Mouse (Mus musculus) CH12F3 (cell line): Measurements from ENCODE around the gene Urb2.

Experiments
- in situ Hi-C: fragments of 300-500 bp; cut with MboI; formaldehyde crosslinking; loops from 2 replicates; pipeline ENCODE4 v1.14.3; 2020; ENCODE audit warnings: low sequenced_read_pairs

Urb2 gene

GRCm38 (mm10) chr8:124021237-124022227, at the start of gene Urb2, which contains the start of gene Taf5l:
Gene Urb2 (plus strand): TSS chr8:124021508.
Gene Taf5l (minus strand): TSS chr8:124021397.
- in situ Hi-C loops = no loop called here

GRCm38 (mm10) chr8:123973495-123973894, 47.8 kb upstream of the Urb2 start:
- in situ Hi-C loops = no loop called here

- in situ Hi-C loops = no loop called here
These were observed 43.8 kb upstream of the Urb2 start for GRCm38 (mm10) chr8:123977499-123977898.

GRCm38 (mm10) chr8:123978166-123978838, 43.0 kb upstream of the Urb2 start:
- in situ Hi-C loops = no loop called here

GRCm38 (mm10) chr8:123978926-123979325, 42.4 kb upstream of the Urb2 start:
- in situ Hi-C loops = no loop called here

- in situ Hi-C loops = no loop called here
These were observed 41.1 kb upstream of the Urb2 start for GRCm38 (mm10) chr8:123980239-123980638.

- in situ Hi-C loops = no loop called here
These were observed 39.6 kb upstream of the Urb2 start for GRCm38 (mm10) chr8:123981674-123982073.

- in situ Hi-C loops = no loop called here
These were observed 39.0 kb upstream of the Urb2 start for GRCm38 (mm10) chr8:123982291-123982793.

- in situ Hi-C loops = no loop called here
These were observed 38.4 kb upstream of the Urb2 start, which contains the start of gene Abcb10 for GRCm38 (mm10) chr8:123982826-123983400. Gene Abcb10 (minus strand): TSS chr8:123983122.

- in situ Hi-C loops = no loop called here
These were observed 32.7 kb upstream of the Urb2 start for GRCm38 (mm10) chr8:123988605-123989038.

GRCm38 (mm10) chr8:123989128-123989527, 32.2 kb upstream of the Urb2 start:
- in situ Hi-C loops = no loop called here

- in situ Hi-C loops = no loop called here
These were observed 30.8 kb upstream of the Urb2 start for GRCm38 (mm10) chr8:123990277-123991049.

- in situ Hi-C loops = no loop called here
These were observed 28.7 kb upstream of the Urb2 start for GRCm38 (mm10) chr8:123992587-123992986.

GRCm38 (mm10) chr8:123993597-123993996, 27.7 kb upstream of the Urb2 start:
- in situ Hi-C loops = no loop called here

GRCm38 (mm10) chr8:123993997-123994396, 27.3 kb upstream of the Urb2 start:
- in situ Hi-C loops = no loop called here

GRCm38 (mm10) chr8:123999568-123999967, 21.7 kb upstream of the Urb2 start:
- in situ Hi-C loops = no loop called here

- in situ Hi-C loops = no loop called here
These were observed 18.7 kb upstream of the Urb2 start for GRCm38 (mm10) chr8:124002546-124003108.

- in situ Hi-C loops = no loop called here
These were observed 13.5 kb upstream of the Urb2 start for GRCm38 (mm10) chr8:124007829-124008228.

GRCm38 (mm10) chr8:124011580-124011979, 9.7 kb upstream of the Urb2 start:
- in situ Hi-C loops = no loop called here

- in situ Hi-C loops = no loop called here
These were observed 9.2 kb upstream of the Urb2 start for GRCm38 (mm10) chr8:124011989-124012586.
